Mouse (Mus musculus): ENCODE results near the gene Kcnq2.
A peak's percentile ranks its signal among the peaks of the same experiment; 100 is the strongest.

DNA sequence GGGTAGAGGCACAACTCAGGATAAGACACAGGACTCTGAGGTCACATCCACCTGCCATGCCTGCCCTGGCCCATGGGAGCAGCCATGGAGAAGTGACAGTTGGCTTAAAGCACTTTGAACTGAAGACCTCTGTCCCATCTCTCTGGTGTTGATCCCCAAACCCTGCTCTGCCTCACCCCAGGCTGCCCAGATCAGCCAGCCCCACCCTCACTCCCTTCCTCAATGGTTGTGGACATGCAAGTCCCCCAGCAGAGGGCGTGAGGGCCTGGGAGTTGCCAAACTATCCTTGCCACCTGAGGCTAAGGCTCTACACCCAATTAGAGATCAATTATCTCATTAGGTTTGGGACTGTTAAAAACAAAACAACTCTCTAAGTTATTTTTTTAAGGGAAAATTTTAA lies 18.7 kb upstream of the Kcnq2 start:
- peak; percentile 47 for TF ChIP-seq CTCF (conservative IDR thresholded peaks at IDR 0.05; ENCODE audit: low read length)
- TF ChIP-seq NANOG (IDR thresholded peaks at IDR 0.05; ENCODE audit: borderline replicate concordance, low read length) = no peak

All from E14TG2a.4 (cell line).